Mouse (Mus musculus) limb, embryonic 14.5 days (tissue): ENCODE results near the gene Herc1. TPM values are rescaled to one million over a fixed set of nuclear protein-coding genes. Genes with fewer than 3 reads are reported as not detected.

Source experiments
- ATAC-seq: fragments of 200-750 bp; cut with Nextera tagmentation; 2 replicates; pipeline ENCODE4 v1.8.0; 2017; ENCODE audit warnings: low read depth, moderate number of reproducible peaks, moderate TSS enrichment; ENCODE audit not compliant: low FRiP score
- DNase-seq: peaks from one replicate; pipeline ENCODE4 v3.0.0-alpha.2; 2015; ENCODE audit warnings: low spot score
- H3K27ac ChIP-seq: fragments of 300-500 bp; sonication (generic); replicated peaks from 2 replicates; pipeline ENCODE4 v1.5.1; 2014; ENCODE audit warnings: low read depth, mild to moderate bottlenecking, low read length, moderate library complexity, mixed read lengths
- H3K27me3 ChIP-seq: fragments of 300-500 bp; sonication (generic); 2 replicates; pipeline ENCODE4 v1.6.1; 2014; ENCODE audit warnings: low read length, mixed read lengths; ENCODE audit not compliant: control insufficient read depth, insufficient read depth
- H3K36me3 ChIP-seq: fragments of 300-500 bp; sonication (generic); 2 replicates; pipeline ENCODE4 v1.6.1; 2014; ENCODE audit warnings: mild to moderate bottlenecking, low read length, moderate library complexity, mixed read lengths; ENCODE audit not compliant: control insufficient read depth, insufficient read depth
- H3K4me1 ChIP-seq: fragments of 300-500 bp; sonication (generic); 2 replicates; pipeline ENCODE4 v1.6.1; 2014; ENCODE audit warnings: antibody characterized with exemption, low read length, mixed read lengths; ENCODE audit not compliant: control insufficient read depth, insufficient read depth
- H3K4me2 ChIP-seq: fragments of 300-500 bp; sonication (generic); replicated peaks from 2 replicates; pipeline ENCODE4 v1.6.1; 2014; ENCODE audit warnings: low read depth, mild to moderate bottlenecking, low read length, moderate library complexity; ENCODE audit not compliant: severe bottlenecking
- H3K4me3 ChIP-seq: fragments of 300-500 bp; sonication (generic); replicated peaks from 2 replicates; pipeline ENCODE4 v1.5.1; 2014; ENCODE audit warnings: low read length
- H3K9ac ChIP-seq: fragments of 300-500 bp; sonication (generic); 2 replicates; pipeline ENCODE4 v1.6.1; 2014; ENCODE audit warnings: mild to moderate bottlenecking, low read depth, low read length, moderate library complexity; ENCODE audit not compliant: severe bottlenecking
- H3K9me3 ChIP-seq: fragments of 300-500 bp; sonication (generic); 2 replicates; pipeline ENCODE4 v1.6.1; 2016; ENCODE audit warnings: low read length; ENCODE audit not compliant: control insufficient read depth
- POLR2A ChIP-seq: fragments of 200-500 bp; IDR thresholded peaks from 2 replicates; pipeline ENCODE4 v1.8.0; 2012; ENCODE audit warnings: inconsistent platforms, mild to moderate bottlenecking, moderate library complexity, borderline replicate concordance; ENCODE audit not compliant: insufficient read depth, insufficient read length; ENCODE audit errors: extremely low read depth
- WGBS: fragments of 180-500 bp; shearing (Covaris S2); extraction: QIAGEN DNeasy Blood & Tissue Kit; methylation state at CpG from one replicate; pipeline ENCODE4 v1.1.7; 2014; 5-methylcytosine and 5-hydroxymethylcytosine counted together
- polyA plus RNA-seq, 2 experiments: library from polyadenylated mRNA; depleted of rRNA in 1 of 2; stranded (reverse) in 1 of 2; unstranded in 1 of 2; fragments of >200 nt; fragmentation: Nextera tagmentation in 1 of 2; extraction: Ambion mirVana in 1 of 2; gene quantifications; 2 replicates each; pipeline versions ENCODE4 v1.2.1 to v1.2.3; 2012 to 2014

Herc1 gene
- polyA plus RNA-seq, 2 experiments = 20.6 to 23.5 TPM

DNA sequence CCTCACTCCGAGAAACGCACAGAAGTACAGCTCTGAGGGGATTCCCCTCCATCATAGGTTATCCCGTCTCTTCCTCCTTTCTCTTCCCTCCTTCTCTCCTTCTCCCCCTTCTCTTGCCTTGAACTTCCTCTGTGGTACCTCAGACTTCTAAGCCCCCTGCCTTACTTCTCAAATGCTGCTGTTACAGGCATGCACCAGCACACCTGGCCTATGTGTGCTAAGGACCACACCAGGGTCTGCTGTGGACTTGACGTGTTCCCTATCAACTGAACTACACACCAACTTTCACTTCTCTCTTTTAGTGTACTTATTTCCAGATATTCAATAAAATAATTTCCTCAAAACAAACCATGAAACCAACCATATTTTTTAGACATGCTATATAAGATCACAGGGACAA, 192.5 kb downstream of the Herc1 start:
- no peaks in the 10 kb centered on the region for H3K9me3 ChIP-seq
- H3K36me3 ChIP-seq = peaks cover 72% of the 10 kb centered on the region
- no peak overlapping the region for H3K9ac ChIP-seq
- H3K4me1 ChIP-seq = no peaks in the 10 kb centered on the region
- TF ChIP-seq POLR2A = no peak
- 84% methylated on average over 4 of the region's 4 CpGs for WGBS
- no peak overlapping the region for H3K4me2 ChIP-seq
- DNase-seq = no peak
- no peak overlapping the region for H3K4me3 ChIP-seq
- no peak overlapping the region for H3K27ac ChIP-seq
- no peaks in the 10 kb centered on the region for H3K27me3 ChIP-seq
- no peak for ATAC-seq

Other genes starting within 250 kb of the Herc1 start
- gene Snx1, start 223.9 kb upstream of the Herc1 start, polyA plus RNA-seq (2012; rRNA removed) = 95.8 and 111 TPM in 2 replicates
- gene Snx1, start 223.9 kb upstream of the Herc1 start, polyA plus RNA-seq (2014; fragmentation: Nextera tagmentation; extraction: Ambion mirVana) = 123 and 125 TPM in 2 replicates
- gene Ciao2a, start 223.8 kb upstream of the Herc1 start, polyA plus RNA-seq (2012; rRNA removed) = 47.1 and 53.0 TPM in 2 replicates
- gene Ciao2a, start 223.8 kb upstream of the Herc1 start, polyA plus RNA-seq (2014; fragmentation: Nextera tagmentation; extraction: Ambion mirVana) = 132 and 134 TPM in 2 replicates
- 4.5 and 4.6 TPM in 2 replicates for gene Dapk2, start 192.2 kb upstream of the Herc1 start, polyA plus RNA-seq (2012; rRNA removed)
- gene Dapk2, start 192.2 kb upstream of the Herc1 start, polyA plus RNA-seq (2014; fragmentation: Nextera tagmentation; extraction: Ambion mirVana) = 5.0 and 6.3 TPM in 2 replicates
- gene Fbxl22, start 164.1 kb downstream of the Herc1 start, polyA plus RNA-seq (2012; rRNA removed) = 4.7 and 7.4 TPM in 2 replicates
- 5.4 and 6.5 TPM in 2 replicates for gene Fbxl22, start 164.1 kb downstream of the Herc1 start, polyA plus RNA-seq (2014; fragmentation: Nextera tagmentation; extraction: Ambion mirVana)
- gene Usp3, start 242.7 kb downstream of the Herc1 start, polyA plus RNA-seq (2012; rRNA removed) = 39.2 and 45.8 TPM in 2 replicates
- 66.7 and 77.6 TPM in 2 replicates for gene Usp3, start 242.7 kb downstream of the Herc1 start, polyA plus RNA-seq (2014; fragmentation: Nextera tagmentation; extraction: Ambion mirVana)